Mouse (Mus musculus) midbrain, embryonic 10.5 days (tissue): ENCODE results near the gene Noxa1. TPM values are rescaled to one million over a fixed set of nuclear protein-coding genes. Genes with fewer than 3 reads are reported as not detected.
A peak's percentile ranks its signal among the peaks of the same experiment; 100 is the strongest.

Source experiments
- DNase-seq: peaks from one replicate; pipeline ENCODE4 v3.0.0-alpha.2; 2017; ENCODE audit warnings: low spot score
- H3K27ac ChIP-seq: fragments of 300-500 bp; sonication (generic); replicated peaks from 2 replicates; pipeline ENCODE4 v1.5.1; 2016; ENCODE audit warnings: mild to moderate bottlenecking
- H3K27me3 ChIP-seq: fragments of 300-500 bp; sonication (generic); 2 replicates; pipeline ENCODE4 v1.6.1; 2016; ENCODE audit warnings: low read depth, mild to moderate bottlenecking; ENCODE audit not compliant: poor library complexity, severe bottlenecking
- H3K36me3 ChIP-seq: fragments of 300-500 bp; sonication (generic); 2 replicates; pipeline ENCODE4 v1.6.1; 2016; ENCODE audit warnings: mild to moderate bottlenecking, moderate library complexity
- H3K4me1 ChIP-seq: fragments of 300-500 bp; sonication (generic); 2 replicates; pipeline ENCODE4 v1.6.1; 2016
- H3K4me3 ChIP-seq: fragments of 300-500 bp; sonication (generic); 2 replicates; pipeline ENCODE4 v1.5.1; 2016; ENCODE audit warnings: mild to moderate bottlenecking, moderate library complexity
- H3K9me3 ChIP-seq: fragments of 300-500 bp; sonication (generic); replicated peaks from 2 replicates; pipeline ENCODE4 v1.6.1; 2016; ENCODE audit warnings: mild to moderate bottlenecking
- WGBS: fragments of 180-500 bp; shearing (Covaris S2); methylation state at CpG from one replicate; pipeline ENCODE4 v1.1.7; 2016; 5-methylcytosine and 5-hydroxymethylcytosine counted together
- microRNA-seq: library from miRNA; unstranded; fragments of <30 nt; microRNA quantifications from one replicate; pipeline ENCODE4, GENCODE M21; 2017
- polyA plus RNA-seq: library from polyadenylated mRNA; unstranded; fragments of >200 nt; fragmentation: Nextera tagmentation; extraction: Ambion mirVana; gene quantifications from 2 replicates; pipeline ENCODE4 v1.2.1, GENCODE M21; 2016

Noxa1 gene
- polyA plus RNA-seq, 1 experiment from 2014 or later, result not detected

- WGBS, result 89% methylated on average over 21 of the region's 21 CpGs
- Histone ChIP-seq H3K27me3 (no peaks in the 10 kb centered on the region), H3K9me3 (no peaks in the 10 kb centered on the region), H3K4me3 (peak overlapping the region; percentile 78), H3K27ac (no peak overlapping the region), H3K4me1 (peaks cover 23% of the 10 kb centered on the region), H3K36me3 (peaks cover 44% of the 10 kb centered on the region)
- no peak for DNase-seq
Measured at GRCm38 (mm10) chr2:25055409-25056155, 39.4 kb downstream of the Noxa1 start.

GRCm38 (mm10) chr2:25055068-25055405 lies 39.9 kb downstream of the Noxa1 start:
- no peaks in the 10 kb centered on the region for H3K27me3 ChIP-seq
- H3K27ac ChIP-seq, result peak overlapping the region; percentile 90
- H3K4me1 ChIP-seq, result peaks cover 23% of the 10 kb centered on the region
- WGBS, result 68% methylated on average over 2 of the region's 2 CpGs
- peaks cover 38% of the 10 kb centered on the region for H3K36me3 ChIP-seq
- no peaks in the 10 kb centered on the region for H3K9me3 ChIP-seq
- peak; percentile 20 for DNase-seq
- peak overlapping the region; percentile 78 for H3K4me3 ChIP-seq

- peak within 1 kb of the TSS; percentile 78 for H3K4me3 ChIP-seq
- H3K4me1 ChIP-seq, result peaks cover 23% of the 10 kb centered on the region
- peaks cover 32% of the 10 kb centered on the region for H3K36me3 ChIP-seq
- H3K27me3 ChIP-seq, result no peaks in the 10 kb centered on the region
- H3K9me3 ChIP-seq, result no peaks in the 10 kb centered on the region
- 6% methylated on average over 47 of the region's 47 CpGs for whole genome bisulfite sequencing
- H3K27ac ChIP-seq, result peak within 1 kb of the TSS; percentile 90
- peak; percentile 83 for DNase-seq
Measured at GRCm38 (mm10) chr2:25054221-25055067, 40.5 kb downstream of the Noxa1 start, which contains the start of gene Nsmf. Gene Nsmf (plus strand): TSS chr2:25054355.

- H3K27me3 ChIP-seq, result no peaks in the 10 kb centered on the region
- H3K4me3 ChIP-seq, result no peak overlapping the region
- H3K27ac ChIP-seq, result no peak overlapping the region
- DNase-seq, result no peak
- peaks cover 23% of the 10 kb centered on the region for H3K4me1 ChIP-seq
- no peaks in the 10 kb centered on the region for H3K9me3 ChIP-seq
- H3K36me3 ChIP-seq, result peaks cover 23% of the 10 kb centered on the region
- WGBS, result 92% methylated on average over 6 of the region's 6 CpGs
Measured at GRCm38 (mm10) chr2:25053101-25053500, 41.8 kb downstream of the Noxa1 start.

GRCm38 (mm10) chr2:25051450-25051849 lies 43.5 kb downstream of the Noxa1 start:
- no peak for DNase-seq
- H3K36me3 ChIP-seq, result peaks cover 11% of the 10 kb centered on the region; the same call in 1 of the 2 replicates
- no peak overlapping the region for H3K4me3 ChIP-seq
- WGBS, result 86% methylated on average over 8 of the region's 8 CpGs
- peaks cover 23% of the 10 kb centered on the region for H3K4me1 ChIP-seq
- H3K9me3 ChIP-seq, result no peaks in the 10 kb centered on the region
- no peak overlapping the region for H3K27ac ChIP-seq
- no peaks in the 10 kb centered on the region for H3K27me3 ChIP-seq

- Histone ChIP-seq H3K4me3 (no peak overlapping the region), H3K9me3 (no peaks in the 10 kb centered on the region), H3K27ac (no peak overlapping the region), H3K27me3 (no peaks in the 10 kb centered on the region), H3K36me3 (peaks cover 7% of the 10 kb centered on the region; the same call in 1 of the 2 replicates), H3K4me1 (peaks cover 23% of the 10 kb centered on the region)
- DNase-seq, result no peak
- 88% methylated on average over 7 of the region's 7 CpGs for WGBS
Measured at GRCm38 (mm10) chr2:25050921-25051320, 44.0 kb downstream of the Noxa1 start.

GRCm38 (mm10) chr2:25040089-25040488 lies 54.9 kb downstream of the Noxa1 start:
- Histone ChIP-seq H3K4me1 (no peaks in the 10 kb centered on the region), H3K27me3 (no peaks in the 10 kb centered on the region), H3K27ac (no peak overlapping the region), H3K4me3 (no peak overlapping the region), H3K36me3 (no peaks in the 10 kb centered on the region), H3K9me3 (no peaks in the 10 kb centered on the region)
- DNase-seq, result no peak
- 90% methylated on average over 5 of the region's 5 CpGs for WGBS

Small RNA genes lying within 50 kb of the gene (microRNA-seq; reads per million reads assigned to microRNA genes)
- gene Gm24328 (not detected), gene Mir7664 (not detected)

Other genes with a start within 250 kb of the Noxa1 start
- 137 and 151 TPM in 2 replicates for gene Ehmt1, start 175.5 kb downstream of the Noxa1 start, polyA plus RNA-seq
- gene Arrdc1, start 159.9 kb downstream of the Noxa1 start, polyA plus RNA-seq, result 16.0 and 16.2 TPM in 2 replicates
- 22.8 and 23.2 TPM in 2 replicates for gene Zmynd19, start 145.4 kb downstream of the Noxa1 start, polyA plus RNA-seq
- gene Dph7, start 132.7 kb downstream of the Noxa1 start, polyA plus RNA-seq, result 33.9 and 36.3 TPM in 2 replicates
- 139 and 143 TPM in 2 replicates for gene Mrpl41, start 120.1 kb downstream of the Noxa1 start, polyA plus RNA-seq
- 5.0 and 5.3 TPM in 2 replicates for gene Pnpla7, start 119.1 kb downstream of the Noxa1 start, polyA plus RNA-seq
- 66.4 and 84.9 TPM in 2 replicates for gene Nsmf, start 40.8 kb downstream of the Noxa1 start, polyA plus RNA-seq
- not detected in 2 replicates for gene Entpd8, start 14.8 kb downstream of the Noxa1 start, polyA plus RNA-seq
- gene Nrarp, start 85.6 kb upstream of the Noxa1 start, polyA plus RNA-seq, result 65.8 and 74.1 TPM in 2 replicates
- 1.3 and 1.9 TPM in 2 replicates for gene Tor4a, start 101.7 kb upstream of the Noxa1 start, polyA plus RNA-seq
- gene Nelfb, start 116.3 kb upstream of the Noxa1 start, polyA plus RNA-seq, result 131 and 140 TPM in 2 replicates
- not detected in 2 replicates for gene Stpg3, start 119.5 kb upstream of the Noxa1 start, polyA plus RNA-seq
- gene Fam166a, start 123.6 kb upstream of the Noxa1 start, polyA plus RNA-seq, result 0.62 TPM in 1 of 2 replicates, not detected in the other
- gene Tubb4b, start 129.6 kb upstream of the Noxa1 start, polyA plus RNA-seq, result 682 and 743 TPM in 2 replicates
- gene Slc34a3, start 139.2 kb upstream of the Noxa1 start, polyA plus RNA-seq, result not detected in 2 replicates
- gene Rnf224, start 141.6 kb upstream of the Noxa1 start, polyA plus RNA-seq, result not detected in 2 replicates
- 28.3 and 32.0 TPM in 2 replicates for gene Rnf208, start 147.1 kb upstream of the Noxa1 start, polyA plus RNA-seq
- gene Cysrt1, start 147.3 kb upstream of the Noxa1 start, polyA plus RNA-seq, result 0.21 and 0.22 TPM in 2 replicates
- 7.2 and 8.6 TPM in 2 replicates for gene AL732309.1, start 151.7 kb upstream of the Noxa1 start, polyA plus RNA-seq
- 19.1 and 20.2 TPM in 2 replicates for gene Tmem203, start 160.3 kb upstream of the Noxa1 start, polyA plus RNA-seq
- 7.5 and 7.8 TPM in 2 replicates for gene Tprn, start 167.5 kb upstream of the Noxa1 start, polyA plus RNA-seq
- gene Ssna1, start 177.3 kb upstream of the Noxa1 start, polyA plus RNA-seq, result 243 and 252 TPM in 2 replicates
- 141 and 153 TPM in 2 replicates for gene Anapc2, start 177.3 kb upstream of the Noxa1 start, polyA plus RNA-seq
- not detected in 2 replicates for gene Tmem210, start 193.0 kb upstream of the Noxa1 start, polyA plus RNA-seq
- gene Lrrc26, start 194.8 kb upstream of the Noxa1 start, polyA plus RNA-seq, result not detected in 2 replicates
- 1.5 and 1.8 TPM in 2 replicates for gene Grin1, start 224.0 kb upstream of the Noxa1 start, polyA plus RNA-seq
- 55.6 and 62.8 TPM in 2 replicates for gene Man1b1, start 237.2 kb upstream of the Noxa1 start, polyA plus RNA-seq